Mouse (Mus musculus) ES-E14 (cell line): ENCODE results near the gene Hoxb2. TPM values are rescaled to one million over a fixed set of nuclear protein-coding genes. Genes with fewer than 3 reads are reported as not detected.

Experiments used
- DNase-seq: peaks from one replicate; pipeline ENCODE4 v3.0.0-alpha.2; 2013; ENCODE audit warnings: low read depth, low spot score
- H3K27ac ChIP-seq: 2 replicates; pipeline ENCODE4 v1.5.1; 2012; ENCODE audit warnings: low read depth, mild to moderate bottlenecking, low read length, moderate library complexity, mixed read lengths; ENCODE audit not compliant: poor library complexity, insufficient read depth, severe bottlenecking
- H3K36me3 ChIP-seq: 2 replicates; pipeline ENCODE4 v1.6.1; 2012; ENCODE audit warnings: mild to moderate bottlenecking, low read length, moderate library complexity, mixed read lengths; ENCODE audit not compliant: control insufficient read depth, poor library complexity, insufficient read depth, severe bottlenecking
- H3K4me1 ChIP-seq, 2 experiments: fragments of 150-350 bp in 1 of 2; sonication (generic) in 1 of 2; 2 replicates each; pipeline ENCODE4 v1.6.1; 2012; ENCODE audit warnings: low read length in 2 of 2, mild to moderate bottlenecking in 1 of 2, mixed read lengths in 1 of 2; ENCODE audit not compliant: control insufficient read depth in 2 of 2, insufficient read depth in 2 of 2, poor library complexity in 1 of 2
- H3K4me3 ChIP-seq, 2 experiments: fragments of 150-350 bp in 1 of 2; sonication (generic) in 1 of 2; 2 replicates each; pipeline ENCODE4 v1.5.1; 2012; ENCODE audit warnings: low read length in 2 of 2, low read depth in 1 of 2, mild to moderate bottlenecking in 1 of 2, mixed read lengths in 1 of 2; ENCODE audit not compliant: insufficient read depth in 1 of 2, poor library complexity in 1 of 2, severe bottlenecking in 1 of 2
- H3K9ac ChIP-seq: 2 replicates; pipeline ENCODE4 v1.6.1; 2012; ENCODE audit warnings: low read depth, mild to moderate bottlenecking, low read length, mixed read lengths; ENCODE audit not compliant: poor library complexity, insufficient read depth, severe bottlenecking
- H3K9me3 ChIP-seq: fragments of 150-350 bp; sonication (generic); 2 replicates; pipeline ENCODE4 v1.6.1; 2012; ENCODE audit warnings: low read depth, mild to moderate bottlenecking, low read length; ENCODE audit not compliant: control insufficient read depth, insufficient read depth
- CHD2 ChIP-seq: IDR thresholded peaks from 2 replicates; pipeline ENCODE4 v1.6.1; 2014; ENCODE audit warnings: mild to moderate bottlenecking, low read depth, low read length, inconsistent platforms
- HCFC1 ChIP-seq: IDR thresholded peaks from 2 replicates; pipeline ENCODE4 v1.6.1; 2012; ENCODE audit warnings: low read length, inconsistent platforms, borderline replicate concordance; ENCODE audit not compliant: insufficient read depth
- MAFK ChIP-seq: IDR thresholded peaks from 2 replicates; pipeline ENCODE4 v1.6.1; 2014; ENCODE audit warnings: mild to moderate bottlenecking, low read depth, low read length, inconsistent platforms; ENCODE audit not compliant: insufficient read depth
- ZC3H11A ChIP-seq: IDR thresholded peaks from 2 replicates; pipeline ENCODE4 v1.6.1; 2012; ENCODE audit warnings: low read depth, mild to moderate bottlenecking, inconsistent platforms, low read length, borderline replicate concordance
- ZNF384 ChIP-seq: IDR thresholded peaks from 2 replicates; pipeline ENCODE4 v1.6.1; 2012; ENCODE audit warnings: low read depth, low read length, inconsistent platforms
- in situ Hi-C, 2 experiments: fragments of 600-800 bp; cut with MboI; formaldehyde crosslinking; loops; one replicate each; pipeline ENCODE4 v1.15.1; 2025; ENCODE audit warnings: low sequenced_read_pairs in 2 of 2, inconsistent platforms in 1 of 2; ENCODE audit not compliant: unreplicated experiment in 2 of 2
- total RNA-seq: library from RNA; depleted of rRNA; stranded (reverse); fragments of 300-350 nt; gene quantifications from 2 replicates; pipeline ENCODE4 v1.2.3, GENCODE M21; 2012

The Hoxb2 gene
- total RNA-seq, 1 experiment: 0.62 TPM

GRCm38 (mm10) chr11:96310183-96310938 lies 40.0 kb upstream of the Hoxb2 start:
- no peak for DNase-seq
- peaks cover 0 to 6% of the 10 kb centered on the region in 2 experiments; a peak in 2 of 4 replicates for H3K4me1 ChIP-seq
- H3K27ac ChIP-seq: no peak overlapping the region
- in situ Hi-C loops: no loop called here
- H3K9me3 ChIP-seq: no peaks in the 10 kb centered on the region
- no peak overlapping the region for H3K4me3 ChIP-seq
- H3K36me3 ChIP-seq: no peaks in the 10 kb centered on the region
- H3K9ac ChIP-seq: no peak overlapping the region
- TF ChIP-seq MAFK: no peak
- TF ChIP-seq ZC3H11A: no peak
- TF ChIP-seq HCFC1: no peak
- no peak for TF ChIP-seq ZNF384
- no peak for TF ChIP-seq CHD2

GRCm38 (mm10) chr11:96311097-96311496 lies 39.2 kb upstream of the Hoxb2 start:
- no peak overlapping the region for H3K4me3 ChIP-seq
- TF ChIP-seq ZNF384 (no peak), MAFK (no peak), ZC3H11A (no peak), HCFC1 (no peak), CHD2 (no peak)
- H3K9me3 ChIP-seq: no peaks in the 10 kb centered on the region
- no peak overlapping the region for H3K9ac ChIP-seq
- DNase-seq: no peak
- no peaks in the 10 kb centered on the region for H3K36me3 ChIP-seq
- peaks cover 0 to 6% of the 10 kb centered on the region in 2 experiments; a peak in 2 of 4 replicates for H3K4me1 ChIP-seq
- no peak overlapping the region for H3K27ac ChIP-seq
- in situ Hi-C loops: no loop called here

GRCm38 (mm10) chr11:96311520-96312417 lies 38.6 kb upstream of the Hoxb2 start:
- Histone ChIP-seq H3K9me3 (no peaks in the 10 kb centered on the region), H3K36me3 (no peaks in the 10 kb centered on the region), H3K4me1 (peaks cover 0 to 6% of the 10 kb centered on the region in 2 experiments; a peak in 2 of 4 replicates), H3K27ac (no peak overlapping the region), H3K4me3 (no peak overlapping the region), H3K9ac (no peak overlapping the region)
- DNase-seq: peak; percentile 72
- TF ChIP-seq ZNF384 (no peak), CHD2 (no peak), MAFK (no peak), HCFC1 (no peak), ZC3H11A (no peak; the same call in 1 of the 2 replicates)
- in situ Hi-C loops: no loop called here

GRCm38 (mm10) chr11:96313134-96313533 lies 37.2 kb upstream of the Hoxb2 start:
- TF ChIP-seq HCFC1: no peak
- Histone ChIP-seq H3K9ac (no peak overlapping the region), H3K27ac (no peak overlapping the region), H3K9me3 (no peaks in the 10 kb centered on the region), H3K4me1 (peaks cover 0 to 6% of the 10 kb centered on the region in 2 experiments; a peak in 2 of 4 replicates), H3K36me3 (no peaks in the 10 kb centered on the region), H3K4me3 (no peak overlapping the region)
- DNase-seq: no peak
- in situ Hi-C loops: no loop called here
